Mouse (Mus musculus): ENCODE measurements at regions not wholly inside any gene's neighbourhood (a gene's known extent, or its start where the extent isn't known, plus 50 kb on each side); places are given as distances from the start of the nearest gene placed in this dataset.
A peak's percentile ranks its signal among the peaks of the same experiment; 100 is the strongest.

GRCm38 (mm10) chr4:12837097-12837426, 665.2 kb upstream of the Fam92a start:
- no peak for DNase-seq (ENCODE audit: low read depth, low spot score)

GRCm38 (mm10) chr4:12836326-12837096, 664.7 kb upstream of the Fam92a start:
- no peak for DNase-seq (ENCODE audit: low read depth, low spot score)

- no peak for DNase-seq (ENCODE audit: low read depth, low spot score)
Observed at GRCm38 (mm10) chr4:12826419-12826818, 654.6 kb upstream of the Fam92a start.

- DNase-seq (ENCODE audit: low read depth, low spot score), result no peak
Observed at GRCm38 (mm10) chr4:12814251-12814650, 642.4 kb upstream of the Fam92a start.

- no peak for DNase-seq (ENCODE audit: low read depth, low spot score)
Observed at GRCm38 (mm10) chr4:12801186-12801585, 629.4 kb upstream of the Fam92a start.

GRCm38 (mm10) chr4:12799564-12799963, 627.7 kb upstream of the Fam92a start:
- DNase-seq (ENCODE audit: low read depth, low spot score), result no peak

- DNase-seq (ENCODE audit: low read depth, low spot score), result no peak
Observed at GRCm38 (mm10) chr4:12792764-12793422, 621.1 kb upstream of the Fam92a start.

- no peak for DNase-seq (ENCODE audit: low read depth, low spot score)
Observed at GRCm38 (mm10) chr4:12791786-12792674, 620.2 kb upstream of the Fam92a start.

- DNase-seq (ENCODE audit: low read depth, low spot score), result no peak
Observed at GRCm38 (mm10) chr4:12785840-12786239, 614.0 kb upstream of the Fam92a start.

- DNase-seq (ENCODE audit: low read depth, low spot score), result no peak
Observed at GRCm38 (mm10) chr4:12784479-12784878, 612.7 kb upstream of the Fam92a start.

- no peak for DNase-seq (ENCODE audit: low read depth, low spot score)
Observed at GRCm38 (mm10) chr4:12784068-12784467, 612.3 kb upstream of the Fam92a start.

- peak; percentile 51 for DNase-seq (ENCODE audit: low read depth, low spot score)
Observed at GRCm38 (mm10) chr4:12781969-12782904, 610.4 kb upstream of the Fam92a start.

- no peak for DNase-seq (ENCODE audit: low read depth, low spot score)
Observed at GRCm38 (mm10) chr4:12780254-12780653, 608.4 kb upstream of the Fam92a start.

GRCm38 (mm10) chr4:12779211-12779610, 607.4 kb upstream of the Fam92a start:
- DNase-seq (ENCODE audit: low read depth, low spot score), result no peak

- no peak for DNase-seq (ENCODE audit: low read depth, low spot score)
Observed at GRCm38 (mm10) chr4:12778163-12778562, 606.3 kb upstream of the Fam92a start.

- peak; percentile 47 for DNase-seq (ENCODE audit: low read depth, low spot score)
Observed at GRCm38 (mm10) chr4:12776217-12776578, 604.4 kb upstream of the Fam92a start.

- peak; percentile 78 for DNase-seq (ENCODE audit: low read depth, low spot score)
Observed at GRCm38 (mm10) chr4:12775524-12776216, 603.9 kb upstream of the Fam92a start.

GRCm38 (mm10) chr4:12775090-12775489, 603.3 kb upstream of the Fam92a start:
- DNase-seq (ENCODE audit: low read depth, low spot score), result no peak

- DNase-seq (ENCODE audit: low read depth, low spot score), result peak; percentile 18
Observed at GRCm38 (mm10) chr4:12774671-12775070, 602.9 kb upstream of the Fam92a start.

GRCm38 (mm10) chr4:12773201-12773600, 601.4 kb upstream of the Fam92a start:
- no peak for DNase-seq (ENCODE audit: low read depth, low spot score)

Measured in forelimb bud, embryonic 11.5 days (tissue).